Comparison of ENCODE assay signal across 17 mouse cellular contexts in genomic region chr4:122838416-122838815, GRCm38 (mm10). TPM values are rescaled to one million over a fixed set of nuclear protein-coding genes. Genes with fewer than 3 reads are reported as not detected.
DNase-seq lines count a peak whose midpoint lies in the region; ATAC-seq lines count a peak whose summit lies in the region.
"Had no signal": no experiment of that assay in that cellular context is flagged by ENCODE, and none has a peak within 500 bp of the region (broad histone marks: within the 10 kb centered on the region; RNA-seq: fewer than 3 reads in every experiment).

No protein-coding gene starts in this region.

- no peak overlapping the region for H3K4me2 ChIP-seq in neural tube, embryonic 11.5 days (ENCODE audit: low read depth)
- H3K4me2 ChIP-seq: lung, embryonic 15.5 days; midbrain, embryonic 11.5 days had no signal

- no peak overlapping the region for H3K4me3 ChIP-seq in neural tube, embryonic 11.5 days (ENCODE audit: low read depth, low read length)
- peak overlapping the region; percentile 15 for H3K4me3 ChIP-seq in megakaryocyte, embryonic 14.5 days (replicated peaks)
- H3K4me3 ChIP-seq: heart, adult 2 months; layer of hippocampus, adult 2 months; lung, embryonic 15.5 days had no signal

- peaks cover 4% of the 10 kb centered on the region for H3K4me1 ChIP-seq in neural tube, embryonic 11.5 days (ENCODE audit: control insufficient read depth, insufficient read depth, low read length)
- H3K4me1 ChIP-seq in megakaryocyte, embryonic 14.5 days, result peaks cover 62% of the 10 kb centered on the region

- H3K27ac ChIP-seq in neural tube, embryonic 11.5 days (ENCODE audit: low read depth, low read length), result 0 out of 2 replicates have a peak overlapping the region, but pooled peaks have one; percentile 4
- H3K27ac ChIP-seq: heart, adult 2 months; layer of hippocampus, adult 2 months; lung, embryonic 15.5 days had no signal

- no peak for DNase-seq in neural tube, embryonic 11.5 days (ENCODE audit: low spot score)
- DNase-seq in neural tube, embryonic 10.5 days (ENCODE audit: extremely low spot score, low spot score), result no peak
- DNase-seq in Muller cell, postnatal 12 days (ENCODE audit: inconsistent ontology term), result peak; percentile 62
- DNase-seq in thymus, postnatal 14 days, result peak; percentile 47
- DNase-seq in yolk sac, embryonic 10.5 days (ENCODE audit: low spot score), result no peak
- DNase-seq in cerebellum, adult 18-20 months, result no peak
- DNase-seq in kidney, postnatal 14 days, result no peak
- DNase-seq: forebrain, postnatal 0 days; heart, adult 2 months; heart, postnatal 4 days; kidney, adult 8-10 months; right cerebral cortex, postnatal 14 days had no signal

- H3K36me3 ChIP-seq in neural tube, embryonic 11.5 days (ENCODE audit: control insufficient read depth, insufficient read depth, low read length), result peaks cover 4% of the 10 kb centered on the region; the same call in 1 of the 2 replicates
- H3K36me3 ChIP-seq in megakaryocyte, embryonic 14.5 days (replicated peaks; ENCODE audit: low read length), result peaks cover 21% of the 10 kb centered on the region

- ATAC-seq in neural tube, embryonic 11.5 days (ENCODE audit: insufficient read depth, low FRiP score, low TSS enrichment), result no peak
- ATAC-seq: forebrain, postnatal 0 days had no signal

- H3K27me3 ChIP-seq in neural tube, embryonic 11.5 days (ENCODE audit: control insufficient read depth, insufficient read depth, low read length), result no peaks in the 10 kb centered on the region
- no peaks in the 10 kb centered on the region for H3K27me3 ChIP-seq in megakaryocyte, embryonic 14.5 days (replicated peaks)
- H3K27me3 ChIP-seq: lung, embryonic 15.5 days had no signal

- 70% methylated on average over 1 of the region's 1 CpGs for WGBS in neural tube, embryonic 11.5 days

- H3K9me3 ChIP-seq in neural tube, embryonic 11.5 days (ENCODE audit: control insufficient read depth, low read length), result no peaks in the 10 kb centered on the region
- peaks cover 3% of the 10 kb centered on the region; the same call in 1 of the 2 replicates for H3K9me3 ChIP-seq in megakaryocyte, embryonic 14.5 days
- H3K9me3 ChIP-seq: G1E; lung, embryonic 15.5 days had no signal

- no peak overlapping the region for H3K9ac ChIP-seq in neural tube, embryonic 11.5 days (ENCODE audit: low read length)
- H3K9ac ChIP-seq: forebrain, postnatal 0 days; lung, embryonic 15.5 days had no signal

RNA-seq across cellular contexts. Expression of gene Ppt1, which starts 2.4 kb away (rescaled TPM):
- 62.1 and 63.2 TPM in 2 replicates for polyA plus RNA-seq in neural tube, embryonic 11.5 days (2014; fragmentation: Nextera tagmentation; extraction: Ambion mirVana)
- 4.9 TPM in 1 of 2 replicates, not detected in the other for polyA plus RNA-seq in megakaryocyte, embryonic 14.5 days (2012; ENCODE audit: insufficient read depth, low replicate concordance)

RNA-seq across cellular contexts. Expression of gene Cap1, which starts 47.4 kb away (rescaled TPM):
- polyA plus RNA-seq in neural tube, embryonic 11.5 days (2014; fragmentation: Nextera tagmentation; extraction: Ambion mirVana), result 69.4 and 73.6 TPM in 2 replicates
- polyA plus RNA-seq in megakaryocyte, embryonic 14.5 days (2012; ENCODE audit: insufficient read depth, low replicate concordance), result 88.2 and 145 TPM in 2 replicates

Comparison
In these comparisons a context has a peak if more than half of its experiments do, and no peak if none do; other contexts are left out.
1. DNase-seq: peak in Muller cell, postnatal 12 days (single experiment) and thymus, postnatal 14 days (single experiment); none in neural tube, embryonic 11.5 days (single experiment), neural tube, embryonic 10.5 days (single experiment), yolk sac, embryonic 10.5 days (single experiment), cerebellum, adult 18-20 months (0 of 2) and kidney, postnatal 14 days (single experiment).
2. RNA of gene Ppt1, which starts 2.4 kb away (polyA plus RNA-seq): 62.1 to 63.2 TPM in neural tube, embryonic 11.5 days; 4.9 TPM in megakaryocyte, embryonic 14.5 days; every median in the first group is over 10 times any median in the second.